Mouse (Mus musculus): Measurements from ENCODE around the gene Gucy2g. TPM values are rescaled to one million over a fixed set of nuclear protein-coding genes. Genes with fewer than 3 reads are reported as not detected.

Gucy2g gene
- 0.02 TPM in 1 of 2 replicates, not detected in the other for polyA plus RNA-seq (2015; fragmentation: Nextera tagmentation; extraction: Ambion mirVana)

- H3K4me2 ChIP-seq (ENCODE audit: low read depth, low read length), result no peak within 1 kb of the TSS
- no peak within 1 kb of the TSS for H3K4me3 ChIP-seq (ENCODE audit: low read depth, low read length)
- peaks cover 3% of the 10 kb centered on the region; the same call in 1 of the 2 replicates for H3K4me1 ChIP-seq (ENCODE audit: insufficient read depth)
- 77% methylated on average over 6 of the region's 6 CpGs for WGBS (ENCODE audit: insufficient replicate concordance)
- no peaks in the 10 kb centered on the region for H3K36me3 ChIP-seq (replicated peaks; ENCODE audit: insufficient read depth, low read length)
- no peak within 1 kb of the TSS for H3K27ac ChIP-seq (ENCODE audit: low read depth)
- ATAC-seq (no peak), DNase-seq (no peak)
- no peaks in the 10 kb centered on the region for H3K9me3 ChIP-seq (ENCODE audit: low read length)
- H3K27me3 ChIP-seq (ENCODE audit: insufficient read depth, low read length), result no peaks in the 10 kb centered on the region
- no peak for TF ChIP-seq EP300 (IDR thresholded peaks at IDR 0.05; ENCODE audit: low read depth)
- TF ChIP-seq CTCF (IDR thresholded peaks at IDR 0.05; ENCODE audit: low read depth), result no peak
- H3K9ac ChIP-seq (replicated peaks), result no peak within 1 kb of the TSS
These were observed at the start of gene Gucy2g for GRCm38 (mm10) chr19:55241186-55241645. Gene Gucy2g, minus strand, starts transcription at chr19:55241236.

- no peak overlapping the region for H3K27ac ChIP-seq (ENCODE audit: low read depth)
These were observed 47.9 kb upstream of the Gucy2g start for GRCm38 (mm10) chr19:55288974-55289373.

GRCm38 (mm10) chr19:55286034-55286433, 45.0 kb upstream of the Gucy2g start:
- H3K9ac ChIP-seq (replicated peaks), result no peak overlapping the region
- WGBS (ENCODE audit: insufficient replicate concordance), result 75% methylated on average over 4 of the region's 4 CpGs
- no peaks in the 10 kb centered on the region for H3K9me3 ChIP-seq (ENCODE audit: low read length)
- TF ChIP-seq CTCF (IDR thresholded peaks at IDR 0.05; ENCODE audit: low read depth) (no peak), EP300 (IDR thresholded peaks at IDR 0.05; ENCODE audit: low read depth) (no peak)
- H3K36me3 ChIP-seq (replicated peaks; ENCODE audit: insufficient read depth, low read length), result peaks cover 87% of the 10 kb centered on the region
- no peak overlapping the region for H3K4me3 ChIP-seq (ENCODE audit: low read depth, low read length)
- ATAC-seq, result no peak
- H3K27ac ChIP-seq (ENCODE audit: low read depth), result no peak overlapping the region
- H3K4me2 ChIP-seq (ENCODE audit: low read depth, low read length), result peak overlapping the region; percentile 48
- peaks cover 4% of the 10 kb centered on the region; the same call in 1 of the 2 replicates for H3K4me1 ChIP-seq (ENCODE audit: insufficient read depth)
- no peaks in the 10 kb centered on the region for H3K27me3 ChIP-seq (ENCODE audit: insufficient read depth, low read length)
- no peak for DNase-seq

More at GRCm38 (mm10) chr19:55288974-55289373, 47.9 kb upstream of the Gucy2g start:
- Histone ChIP-seq H3K4me1 (ENCODE audit: insufficient read depth) (0 out of 2 replicates have a peak, but pooled peaks cover 6% of the 10 kb centered on the region), H3K4me3 (ENCODE audit: low read depth, low read length) (no peak overlapping the region), H3K27me3 (ENCODE audit: insufficient read depth, low read length) (no peaks in the 10 kb centered on the region), H3K4me2 (ENCODE audit: low read depth, low read length) (no peak overlapping the region), H3K9ac (replicated peaks) (no peak overlapping the region), H3K9me3 (ENCODE audit: low read length) (no peaks in the 10 kb centered on the region), H3K36me3 (replicated peaks; ENCODE audit: insufficient read depth, low read length) (peaks cover 82% of the 10 kb centered on the region)
- DNase-seq (no peak), ATAC-seq (no peak)
- TF ChIP-seq CTCF (IDR thresholded peaks at IDR 0.05; ENCODE audit: low read depth) (no peak), EP300 (IDR thresholded peaks at IDR 0.05; ENCODE audit: low read depth) (no peak)

- H3K27ac ChIP-seq (ENCODE audit: low read depth), result peak overlapping the region; percentile 49
- H3K9me3 ChIP-seq (ENCODE audit: low read length), result no peaks in the 10 kb centered on the region
- H3K9ac ChIP-seq (replicated peaks), result peak overlapping the region; percentile 37
- peaks cover 82% of the 10 kb centered on the region for H3K36me3 ChIP-seq (replicated peaks; ENCODE audit: insufficient read depth, low read length)
- H3K4me1 ChIP-seq (ENCODE audit: insufficient read depth), result peaks cover 4% of the 10 kb centered on the region; the same call in 1 of the 2 replicates
- H3K4me3 ChIP-seq (ENCODE audit: low read depth, low read length), result peak overlapping the region; percentile 38
- peak; percentile 97 for ATAC-seq
- peak overlapping the region; percentile 48 for H3K4me2 ChIP-seq (ENCODE audit: low read depth, low read length)
- WGBS (ENCODE audit: insufficient replicate concordance), result 60% methylated on average over 4 of the region's 4 CpGs
- TF ChIP-seq CTCF (IDR thresholded peaks at IDR 0.05; ENCODE audit: low read depth) (no peak), EP300 (IDR thresholded peaks at IDR 0.05; ENCODE audit: low read depth) (peak; percentile 98)
- peak; percentile 51 for DNase-seq
- no peaks in the 10 kb centered on the region for H3K27me3 ChIP-seq (ENCODE audit: insufficient read depth, low read length)
These were observed 43.1 kb upstream of the Gucy2g start for GRCm38 (mm10) chr19:55284093-55284492.

GRCm38 (mm10) chr19:55276770-55277169, 35.7 kb upstream of the Gucy2g start:
- ATAC-seq (peak; percentile 65), DNase-seq (no peak)
- H3K9me3 ChIP-seq (ENCODE audit: low read length), result no peaks in the 10 kb centered on the region
- H3K4me3 ChIP-seq (ENCODE audit: low read depth, low read length), result no peak overlapping the region
- H3K4me2 ChIP-seq (ENCODE audit: low read depth, low read length), result no peak overlapping the region
- 53% methylated on average over 3 of the region's 3 CpGs for WGBS (ENCODE audit: insufficient replicate concordance)
- peaks cover 57% of the 10 kb centered on the region for H3K36me3 ChIP-seq (replicated peaks; ENCODE audit: insufficient read depth, low read length)
- H3K4me1 ChIP-seq (ENCODE audit: insufficient read depth), result peaks cover 26% of the 10 kb centered on the region
- H3K27me3 ChIP-seq (ENCODE audit: insufficient read depth, low read length), result no peaks in the 10 kb centered on the region
- H3K9ac ChIP-seq (replicated peaks), result no peak overlapping the region
- H3K27ac ChIP-seq (ENCODE audit: low read depth), result peak overlapping the region; percentile 49; the same call in 1 of the 2 replicates
- TF ChIP-seq CTCF (IDR thresholded peaks at IDR 0.05; ENCODE audit: low read depth), result no peak

- no peak for DNase-seq
- H3K36me3 ChIP-seq (replicated peaks; ENCODE audit: insufficient read depth, low read length), result peaks cover 55% of the 10 kb centered on the region
- peak overlapping the region; percentile 74 for H3K27ac ChIP-seq (ENCODE audit: low read depth)
- H3K4me2 ChIP-seq (ENCODE audit: low read depth, low read length), result no peak overlapping the region
- TF ChIP-seq EP300 (IDR thresholded peaks at IDR 0.05; ENCODE audit: low read depth) (no peak), CTCF (IDR thresholded peaks at IDR 0.05; ENCODE audit: low read depth) (no peak)
- no peaks in the 10 kb centered on the region for H3K27me3 ChIP-seq (ENCODE audit: insufficient read depth, low read length)
- H3K4me3 ChIP-seq (ENCODE audit: low read depth, low read length), result no peak overlapping the region
- WGBS (ENCODE audit: insufficient replicate concordance), result 69% methylated on average over 4 of the region's 4 CpGs
- ATAC-seq, result no peak
- peaks cover 29% of the 10 kb centered on the region for H3K4me1 ChIP-seq (ENCODE audit: insufficient read depth)
- no peaks in the 10 kb centered on the region for H3K9me3 ChIP-seq (ENCODE audit: low read length)
- no peak overlapping the region for H3K9ac ChIP-seq (replicated peaks)
These were observed 35.1 kb upstream of the Gucy2g start for GRCm38 (mm10) chr19:55276100-55276499.
